29 mouse cellular contexts compared by ENCODE assay signal in genomic region chr1:157011226-157011625, GRCm38 (mm10).
DNase-seq lines count a peak whose midpoint lies in the region; ATAC-seq and TF ChIP-seq lines count a peak whose summit lies in the region.
"Had no signal": no experiment of that assay in that cellular context is flagged by ENCODE, and none has a peak within 500 bp of the region (broad histone marks: within the 10 kb centered on the region; RNA-seq: fewer than 3 reads in every experiment).

No protein-coding gene starts in this region.

- H3K36me3 ChIP-seq in forebrain, embryonic 11.5 days (ENCODE audit: control insufficient read depth, insufficient read depth, low read length) = no peaks in the 10 kb centered on the region
- H3K36me3 ChIP-seq in forebrain, embryonic 13.5 days (ENCODE audit: poor library complexity, severe bottlenecking) = no peaks in the 10 kb centered on the region
- H3K36me3 ChIP-seq in liver, postnatal 0 days (replicated peaks; ENCODE audit: insufficient read depth, low read length) = no peaks in the 10 kb centered on the region
- H3K36me3 ChIP-seq in liver, embryonic 11.5 days (ENCODE audit: control insufficient read depth, insufficient read depth, low read length) = no peaks in the 10 kb centered on the region
- H3K36me3 ChIP-seq in stomach, postnatal 0 days (ENCODE audit: control insufficient read depth, insufficient read depth, low read length) = no peaks in the 10 kb centered on the region
- H3K36me3 ChIP-seq: embryonic facial prominence, embryonic 10.5 days; embryonic facial prominence, embryonic 13.5 days; heart, embryonic 10.5 days; heart, embryonic 13.5 days; hindbrain, embryonic 12.5 days; hindbrain, embryonic 15.5 days had no signal

- H3K4me3 ChIP-seq in forebrain, embryonic 11.5 days (ENCODE audit: low read depth, low read length) = no peak overlapping the region
- H3K4me3 ChIP-seq in forebrain, embryonic 13.5 days = no peak overlapping the region
- no peak overlapping the region for H3K4me3 ChIP-seq in liver, postnatal 0 days (ENCODE audit: low read depth, low read length)
- no peak overlapping the region for H3K4me3 ChIP-seq in liver, embryonic 11.5 days (ENCODE audit: low read depth, low read length)
- no peak overlapping the region for H3K4me3 ChIP-seq in stomach, postnatal 0 days (ENCODE audit: low read depth, low read length)
- H3K4me3 ChIP-seq: embryonic facial prominence, embryonic 10.5 days; embryonic facial prominence, embryonic 13.5 days; erythroblast, embryonic 14.5 days; gastrocnemius, adult 2 months; heart, adult 2 months; heart, embryonic 10.5 days; heart, embryonic 13.5 days; hindbrain, embryonic 12.5 days; hindbrain, embryonic 15.5 days had no signal

- H3K27ac ChIP-seq in forebrain, embryonic 11.5 days (ENCODE audit: low read depth, low read length) = no peak overlapping the region
- H3K27ac ChIP-seq in forebrain, embryonic 13.5 days = no peak overlapping the region
- no peak overlapping the region for H3K27ac ChIP-seq in liver, postnatal 0 days (ENCODE audit: low read depth)
- H3K27ac ChIP-seq in liver, embryonic 11.5 days (ENCODE audit: low read depth, low read length) = no peak overlapping the region
- no peak overlapping the region for H3K27ac ChIP-seq in stomach, postnatal 0 days (replicated peaks)
- H3K27ac ChIP-seq: embryonic facial prominence, embryonic 10.5 days; embryonic facial prominence, embryonic 13.5 days; gastrocnemius, adult 2 months; heart, adult 2 months; heart, embryonic 10.5 days; heart, embryonic 13.5 days; hindbrain, embryonic 12.5 days; hindbrain, embryonic 15.5 days had no signal

- no peak overlapping the region for H3K9ac ChIP-seq in forebrain, embryonic 11.5 days (ENCODE audit: low read length)
- H3K9ac ChIP-seq in forebrain, embryonic 13.5 days = no peak overlapping the region
- no peak overlapping the region for H3K9ac ChIP-seq in liver, postnatal 0 days (replicated peaks)
- no peak overlapping the region for H3K9ac ChIP-seq in liver, embryonic 11.5 days (ENCODE audit: low read depth, low read length)
- no peak overlapping the region for H3K9ac ChIP-seq in stomach, postnatal 0 days (ENCODE audit: low read length)
- H3K9ac ChIP-seq: embryonic facial prominence, embryonic 13.5 days; forebrain, postnatal 0 days; heart, embryonic 13.5 days; hindbrain, embryonic 12.5 days; hindbrain, embryonic 15.5 days had no signal

- TF ChIP-seq CTCF in liver, postnatal 0 days (IDR thresholded peaks at IDR 0.05; ENCODE audit: low read depth) = no peak
- no peak for TF ChIP-seq CTCF in stomach, postnatal 0 days (IDR thresholded peaks at IDR 0.05; ENCODE audit: low read depth)

- WGBS in forebrain, embryonic 11.5 days = 91% methylated on average over 6 of the region's 6 CpGs
- WGBS in forebrain, embryonic 13.5 days = 89% methylated on average over 6 of the region's 6 CpGs
- WGBS in liver, postnatal 0 days (ENCODE audit: insufficient replicate concordance) = 65% methylated on average over 6 of the region's 6 CpGs
- WGBS in liver, embryonic 11.5 days = 90% methylated on average over 6 of the region's 6 CpGs
- WGBS in stomach, postnatal 0 days = 78% methylated on average over 6 of the region's 6 CpGs

- ATAC-seq in forebrain, embryonic 11.5 days (replicated peaks; ENCODE audit: low FRiP score) = no peak
- no peak for ATAC-seq in forebrain, embryonic 13.5 days
- ATAC-seq in liver, postnatal 0 days = peak; percentile 31; the same call in 1 of the 2 replicates
- no peak for ATAC-seq in liver, embryonic 11.5 days (replicated peaks; ENCODE audit: low FRiP score)
- ATAC-seq in stomach, postnatal 0 days (ENCODE audit: low FRiP score, low TSS enrichment) = peak; percentile 17; the same call in 1 of the 2 replicates
- ATAC-seq in monocyte, adult 5-6 weeks (replicated peaks; ENCODE audit: insufficient number of reproducible peaks, low FRiP score, low TSS enrichment, poor library complexity, severe bottlenecking) = no peak
- ATAC-seq: CD4-positive, CD25-positive, alpha-beta regulatory T cell, adult 4 months; forebrain, embryonic 14.5 days; forebrain, postnatal 0 days; intestine, postnatal 0 days had no signal

- H3K4me1 ChIP-seq in forebrain, embryonic 11.5 days (replicated peaks; ENCODE audit: control insufficient read depth, insufficient read depth, low read length) = no peaks in the 10 kb centered on the region
- H3K4me1 ChIP-seq in forebrain, embryonic 13.5 days = no peaks in the 10 kb centered on the region
- peaks cover 27% of the 10 kb centered on the region for H3K4me1 ChIP-seq in liver, postnatal 0 days (ENCODE audit: insufficient read depth)
- peaks cover 3% of the 10 kb centered on the region; the same call in 1 of the 2 replicates for H3K4me1 ChIP-seq in liver, embryonic 11.5 days (replicated peaks; ENCODE audit: control insufficient read depth, insufficient read depth, low read length)
- no peaks in the 10 kb centered on the region for H3K4me1 ChIP-seq in stomach, postnatal 0 days (replicated peaks; ENCODE audit: control insufficient read depth, insufficient read depth)
- H3K4me1 ChIP-seq: embryonic facial prominence, embryonic 13.5 days; hindbrain, embryonic 12.5 days; hindbrain, embryonic 15.5 days had no signal

- TF ChIP-seq EP300 in liver, postnatal 0 days (IDR thresholded peaks at IDR 0.05; ENCODE audit: low read depth) = no peak
- no peak for TF ChIP-seq EP300 in stomach, postnatal 0 days (optimal IDR thresholded peaks at IDR 0.05)

- no peaks in the 10 kb centered on the region for H3K27me3 ChIP-seq in forebrain, embryonic 11.5 days (ENCODE audit: control insufficient read depth, insufficient read depth, low read length)
- H3K27me3 ChIP-seq in forebrain, embryonic 13.5 days = no peaks in the 10 kb centered on the region
- no peaks in the 10 kb centered on the region for H3K27me3 ChIP-seq in liver, postnatal 0 days (ENCODE audit: insufficient read depth, low read length)
- no peaks in the 10 kb centered on the region for H3K27me3 ChIP-seq in liver, embryonic 11.5 days (replicated peaks; ENCODE audit: control insufficient read depth, insufficient read depth, low read length)
- no peaks in the 10 kb centered on the region for H3K27me3 ChIP-seq in stomach, postnatal 0 days (ENCODE audit: control insufficient read depth, insufficient read depth, low read length)
- H3K27me3 ChIP-seq: embryonic facial prominence, embryonic 13.5 days; heart, embryonic 13.5 days; hindbrain, embryonic 12.5 days; hindbrain, embryonic 15.5 days had no signal

- H3K9me3 ChIP-seq in forebrain, embryonic 11.5 days (ENCODE audit: control insufficient read depth, low read length) = no peaks in the 10 kb centered on the region
- H3K9me3 ChIP-seq in forebrain, embryonic 13.5 days (replicated peaks) = no peaks in the 10 kb centered on the region
- no peaks in the 10 kb centered on the region for H3K9me3 ChIP-seq in liver, postnatal 0 days (ENCODE audit: low read length)
- H3K9me3 ChIP-seq in liver, embryonic 11.5 days (ENCODE audit: control insufficient read depth, low read length) = no peaks in the 10 kb centered on the region
- H3K9me3 ChIP-seq in stomach, postnatal 0 days (ENCODE audit: control insufficient read depth, low read length) = no peaks in the 10 kb centered on the region
- H3K9me3 ChIP-seq: embryonic facial prominence, embryonic 10.5 days; embryonic facial prominence, embryonic 13.5 days; heart, embryonic 10.5 days; heart, embryonic 13.5 days; hindbrain, embryonic 12.5 days; hindbrain, embryonic 15.5 days had no signal

- H3K4me2 ChIP-seq in forebrain, embryonic 11.5 days (ENCODE audit: low read depth, low read length, severe bottlenecking) = no peak overlapping the region
- no peak overlapping the region for H3K4me2 ChIP-seq in forebrain, embryonic 13.5 days
- H3K4me2 ChIP-seq in liver, postnatal 0 days (ENCODE audit: low read depth, low read length) = no peak overlapping the region
- no peak overlapping the region for H3K4me2 ChIP-seq in liver, embryonic 11.5 days
- no peak overlapping the region for H3K4me2 ChIP-seq in stomach, postnatal 0 days (replicated peaks; ENCODE audit: low read depth)
- H3K4me2 ChIP-seq: embryonic facial prominence, embryonic 13.5 days; heart, embryonic 13.5 days; hindbrain, embryonic 12.5 days; hindbrain, embryonic 15.5 days had no signal

- DNase-seq in forebrain, embryonic 11.5 days (ENCODE audit: low spot score) = peak; percentile 20
- no peak for DNase-seq in liver, postnatal 0 days
- no peak for DNase-seq in liver, embryonic 11.5 days (ENCODE audit: low spot score)
- DNase-seq in stomach, postnatal 0 days (ENCODE audit: low spot score) = no peak
- DNase-seq: adrenal gland, adult 2 months; adrenal gland, postnatal 14 days; B cell, adult 2 months; cerebellum, adult 11-12 months; cerebellum, adult 8-10 months; cerebellum, postnatal 10 days; cerebellum, postnatal 36 days; embryo, embryonic 11 days; forebrain, postnatal 0 days; gastrocnemius, adult 2 months; gastrocnemius, postnatal 25 days; heart, adult 2 months; heart, postnatal 14 days had no signal

Comparison
In these comparisons a context has a peak if more than half of its experiments do, and no peak if none do; other contexts are left out.
1. ATAC-seq: peak in liver, postnatal 0 days (single experiment) and stomach, postnatal 0 days (single experiment); none in forebrain, embryonic 11.5 days (single experiment), forebrain, embryonic 13.5 days (single experiment), liver, embryonic 11.5 days (single experiment) and monocyte, adult 5-6 weeks (single experiment).